Comparison of ENCODE assay signal across 8 mouse cellular contexts in genomic region chr8:120407701-120408240, GRCm38 (mm10).
DNase-seq lines count a peak whose midpoint lies in the region; ATAC-seq lines count a peak whose summit lies in the region.

No protein-coding gene starts in this region.

- no peak overlapping the region for H3K9ac ChIP-seq in heart, embryonic 13.5 days
- H3K9ac ChIP-seq in stomach, embryonic 14.5 days (replicated peaks; ENCODE audit: low read depth, low read length) = no peak overlapping the region

- peaks cover 33% of the 10 kb centered on the region for H3K4me1 ChIP-seq in heart, embryonic 13.5 days
- peaks cover 18% of the 10 kb centered on the region for H3K4me1 ChIP-seq in stomach, embryonic 14.5 days (ENCODE audit: control insufficient read depth, insufficient read depth, low read length)

- no peaks in the 10 kb centered on the region for H3K9me3 ChIP-seq in heart, embryonic 13.5 days
- H3K9me3 ChIP-seq in stomach, embryonic 14.5 days (ENCODE audit: control insufficient read depth, low read depth, low read length) = no peaks in the 10 kb centered on the region

- DNase-seq in gastrocnemius, adult 18-20 months (ENCODE audit: low spot score) = peak; percentile 31
- DNase-seq in gastrocnemius, adult 8-10 months (ENCODE audit: low spot score in 2 of 2) = no peak
- peak; percentile 97 for DNase-seq in embryo, embryonic 10.5 days (ENCODE audit: low spot score)
- DNase-seq in kidney, postnatal 14 days = peak; percentile 51
- DNase-seq in frontal cortex, postnatal 14 days (ENCODE audit: low spot score in 2 of 2) = no peak

- peaks cover 9% of the 10 kb centered on the region; the same call in 1 of the 2 replicates for H3K27me3 ChIP-seq in heart, embryonic 13.5 days (replicated peaks)
- no peaks in the 10 kb centered on the region for H3K27me3 ChIP-seq in stomach, embryonic 14.5 days (ENCODE audit: control insufficient read depth, insufficient read depth, low read length)

- no peak overlapping the region for H3K4me2 ChIP-seq in heart, embryonic 13.5 days
- no peak overlapping the region for H3K4me2 ChIP-seq in stomach, embryonic 14.5 days (replicated peaks; ENCODE audit: low read depth, low read length)

- ATAC-seq in heart, embryonic 13.5 days (ENCODE audit: extremely low read depth, insufficient number of reproducible peaks, low FRiP score, low TSS enrichment) = peak; percentile 18; the same call in 1 of the 2 replicates
- ATAC-seq in megakaryocyte-erythroid progenitor cell, adult 5-6 weeks (replicated peaks; ENCODE audit: low FRiP score, low TSS enrichment, poor library complexity, severe bottlenecking) = peak; percentile 57
- ATAC-seq in stomach, embryonic 14.5 days (ENCODE audit: insufficient number of reproducible peaks, insufficient read depth, low FRiP score, low read depth) = peak; percentile 51; the same call in 1 of the 2 replicates

- no peak overlapping the region for H3K27ac ChIP-seq in heart, embryonic 13.5 days (replicated peaks)
- H3K27ac ChIP-seq in stomach, embryonic 14.5 days (ENCODE audit: low read length) = no peak overlapping the region; the same call in 1 of the 2 replicates

- H3K36me3 ChIP-seq in heart, embryonic 13.5 days = no peaks in the 10 kb centered on the region
- H3K36me3 ChIP-seq in stomach, embryonic 14.5 days (ENCODE audit: control insufficient read depth, insufficient read depth, low read length) = no peaks in the 10 kb centered on the region

- whole genome bisulfite sequencing in heart, embryonic 13.5 days = 11% methylated on average over 9 of the region's 9 CpGs
- 13% methylated on average over 9 of the region's 9 CpGs for WGBS in stomach, embryonic 14.5 days

- H3K4me3 ChIP-seq in heart, embryonic 13.5 days = no peak overlapping the region
- H3K4me3 ChIP-seq in stomach, embryonic 14.5 days (ENCODE audit: low read depth, low read length) = no peak overlapping the region

Comparison
In these comparisons a context has a peak if more than half of its experiments do, and no peak if none do; other contexts are left out.
1. DNase-seq: peak in gastrocnemius, adult 18-20 months (single experiment), embryo, embryonic 10.5 days (single experiment) and kidney, postnatal 14 days (single experiment); none in gastrocnemius, adult 8-10 months (0 of 2) and frontal cortex, postnatal 14 days (0 of 2).
2. Peak in every context shown above with its lines, with median percentiles within 50 percentile points of each other: ATAC-seq.